Comparison of ENCODE assay signal across 27 mouse cellular contexts in the genomic region with DNA sequence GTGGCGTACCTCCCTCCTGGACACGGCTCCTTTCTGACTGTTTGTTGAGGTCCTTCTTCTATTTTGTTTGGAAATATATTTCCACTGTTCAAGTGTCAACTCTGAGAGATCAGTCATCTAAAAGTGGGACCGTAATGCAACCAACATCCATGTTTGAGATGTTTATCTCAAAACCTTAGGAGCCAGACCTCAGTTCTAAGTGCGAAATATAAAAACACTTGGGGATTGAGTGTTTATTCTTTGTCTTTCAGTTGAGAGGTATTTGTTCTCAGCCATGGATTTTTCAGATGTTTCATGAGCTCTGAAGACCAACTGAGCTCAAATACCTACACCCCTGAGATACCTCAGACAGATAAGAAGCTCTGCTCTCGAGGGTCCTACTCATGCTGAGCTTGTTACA. TPM values are rescaled to one million over a fixed set of nuclear protein-coding genes. Genes with fewer than 3 reads are reported as not detected.
"Had no signal": no experiment of that assay in that cellular context is flagged by ENCODE, and none has a peak within 500 bp of the region (broad histone marks: within the 10 kb centered on the region; RNA-seq: fewer than 3 reads in every experiment).

No protein-coding gene starts in this region.

- H3K9me3 ChIP-seq: heart, embryonic 13.5 days; heart, embryonic 15.5 days; hindbrain, embryonic 13.5 days; hindbrain, embryonic 15.5 days; kidney, embryonic 15.5 days; limb, embryonic 13.5 days; limb, embryonic 15.5 days had no signal

- H3K27ac ChIP-seq: heart, adult 2 months; heart, embryonic 13.5 days; heart, embryonic 15.5 days; hindbrain, embryonic 13.5 days; hindbrain, embryonic 15.5 days; hindbrain, postnatal 0 days; kidney, embryonic 15.5 days; kidney, postnatal 0 days; limb, embryonic 13.5 days; limb, embryonic 15.5 days had no signal

- H3K36me3 ChIP-seq: heart, embryonic 13.5 days; heart, embryonic 15.5 days; hindbrain, embryonic 13.5 days; hindbrain, embryonic 15.5 days; kidney, embryonic 15.5 days; limb, embryonic 13.5 days; limb, embryonic 15.5 days had no signal

- H3K9ac ChIP-seq: heart, embryonic 13.5 days; heart, embryonic 15.5 days; hindbrain, embryonic 13.5 days; hindbrain, embryonic 15.5 days; kidney, embryonic 15.5 days; limb, embryonic 13.5 days; limb, embryonic 15.5 days had no signal

- H3K27me3 ChIP-seq: heart, embryonic 13.5 days; heart, embryonic 15.5 days; hindbrain, embryonic 13.5 days; hindbrain, embryonic 15.5 days; kidney, embryonic 15.5 days; limb, embryonic 13.5 days; limb, embryonic 15.5 days had no signal

- H3K4me2 ChIP-seq: heart, embryonic 11.5 days; heart, embryonic 13.5 days; heart, embryonic 15.5 days; hindbrain, embryonic 13.5 days; hindbrain, embryonic 15.5 days; kidney, embryonic 15.5 days; limb, embryonic 13.5 days; limb, embryonic 15.5 days had no signal

- DNase-seq: gastrocnemius, postnatal 14 days; gastrocnemius, postnatal 36 days; heart, adult 11 months; heart, adult 2 months; heart, postnatal 14 days; heart, postnatal 36 days; kidney, adult 11 months; kidney, adult 2 months; kidney, adult 9 months; kidney, postnatal 14 days; kidney, postnatal 36 days; layer of hippocampus, adult 9-11 months; layer of hippocampus, postnatal 36 days; left cerebral cortex, postnatal 4 days had no signal

- H3K4me3 ChIP-seq: heart, adult 2 months; heart, embryonic 13.5 days; heart, embryonic 15.5 days; hindbrain, embryonic 13.5 days; hindbrain, embryonic 15.5 days; kidney, embryonic 15.5 days; limb, embryonic 13.5 days; limb, embryonic 15.5 days had no signal

- H3K4me1 ChIP-seq: heart, embryonic 13.5 days; heart, embryonic 15.5 days; hindbrain, embryonic 13.5 days; hindbrain, embryonic 15.5 days; limb, embryonic 15.5 days had no signal

- ATAC-seq: hindbrain, postnatal 0 days; intestine, embryonic 16.5 days had no signal

RNA-seq across cellular contexts. Expression of a gene that starts 25.3 kb away (rescaled TPM):
- total RNA-seq: liver, adult 2 months had no signal
- polyA plus RNA-seq: liver, adult 2 months had no signal

RNA-seq across cellular contexts. Expression of a gene that starts 41.6 kb away (rescaled TPM):
- polyA plus RNA-seq: large intestine, adult 2 months; liver, adult 2 months had no signal
